ENCODE assay signal across 29 mouse cellular contexts in genomic region chr3:127985165-127985564, GRCm38 (mm10).
"Had no signal": no experiment of that assay in that cellular context is flagged by ENCODE, and none has a peak within 500 bp of the region (broad histone marks: within the 10 kb centered on the region; RNA-seq: fewer than 3 reads in every experiment).

No protein-coding gene starts in this region.

- H3K9me3 ChIP-seq: embryonic facial prominence, embryonic 10.5 days; embryonic facial prominence, embryonic 12.5 days; embryonic facial prominence, embryonic 13.5 days; embryonic facial prominence, embryonic 15.5 days; forebrain, embryonic 10.5 days; forebrain, embryonic 12.5 days; forebrain, embryonic 13.5 days; forebrain, embryonic 15.5 days had no signal

- ATAC-seq: forebrain, embryonic 13.5 days; forebrain, embryonic 14.5 days; forebrain, embryonic 15.5 days; forebrain, embryonic 16.5 days; forebrain, postnatal 0 days had no signal

- H3K9ac ChIP-seq: embryonic facial prominence, embryonic 12.5 days; embryonic facial prominence, embryonic 13.5 days; embryonic facial prominence, embryonic 15.5 days; forebrain, embryonic 12.5 days; forebrain, embryonic 13.5 days; forebrain, embryonic 15.5 days; forebrain, postnatal 0 days had no signal

- H3K27me3 ChIP-seq: embryonic facial prominence, embryonic 12.5 days; embryonic facial prominence, embryonic 13.5 days; embryonic facial prominence, embryonic 15.5 days; forebrain, embryonic 12.5 days; forebrain, embryonic 13.5 days; forebrain, embryonic 15.5 days had no signal

- H3K4me3 ChIP-seq: embryonic facial prominence, embryonic 10.5 days; embryonic facial prominence, embryonic 12.5 days; embryonic facial prominence, embryonic 13.5 days; embryonic facial prominence, embryonic 15.5 days; erythroblast, embryonic 14.5 days; forebrain, embryonic 10.5 days; forebrain, embryonic 12.5 days; forebrain, embryonic 13.5 days; forebrain, embryonic 15.5 days; gastrocnemius, adult 2 months; heart, adult 2 months had no signal

- H3K27ac ChIP-seq: embryonic facial prominence, embryonic 10.5 days; embryonic facial prominence, embryonic 12.5 days; embryonic facial prominence, embryonic 13.5 days; embryonic facial prominence, embryonic 15.5 days; forebrain, embryonic 10.5 days; forebrain, embryonic 12.5 days; forebrain, embryonic 13.5 days; forebrain, embryonic 15.5 days; gastrocnemius, adult 2 months; heart, adult 2 months had no signal

- DNase-seq: cerebellum, adult 2 months; cerebellum, adult 8-10 months; cerebellum, adult 9-10 months; cerebellum, adult 9-11 months; cerebellum, postnatal 10 days; cerebellum, postnatal 14 days; cerebellum, postnatal 25 days; cerebellum, postnatal 36 days; embryo, embryonic 11 days; forebrain, postnatal 0 days; gastrocnemius, adult 2 months; gastrocnemius, postnatal 10 days; gastrocnemius, postnatal 14 days; gastrocnemius, postnatal 25 days; gastrocnemius, postnatal 36 days; heart, adult 11 months; heart, adult 18-20 months; heart, adult 2 months had no signal

- H3K36me3 ChIP-seq: embryonic facial prominence, embryonic 10.5 days; embryonic facial prominence, embryonic 12.5 days; embryonic facial prominence, embryonic 13.5 days; embryonic facial prominence, embryonic 15.5 days; forebrain, embryonic 10.5 days; forebrain, embryonic 12.5 days; forebrain, embryonic 15.5 days had no signal

- H3K4me1 ChIP-seq: embryonic facial prominence, embryonic 10.5 days; embryonic facial prominence, embryonic 12.5 days; embryonic facial prominence, embryonic 13.5 days; embryonic facial prominence, embryonic 15.5 days; forebrain, embryonic 10.5 days; forebrain, embryonic 12.5 days; forebrain, embryonic 13.5 days; forebrain, embryonic 15.5 days had no signal

- H3K4me2 ChIP-seq: embryonic facial prominence, embryonic 12.5 days; embryonic facial prominence, embryonic 13.5 days; embryonic facial prominence, embryonic 15.5 days; forebrain, embryonic 12.5 days; forebrain, embryonic 13.5 days; forebrain, embryonic 15.5 days had no signal
